Mouse (Mus musculus): ENCODE data around the gene Trabd2b.
A peak's percentile ranks its signal among the peaks of the same experiment; 100 is the strongest.

Trabd2b gene

DNA sequence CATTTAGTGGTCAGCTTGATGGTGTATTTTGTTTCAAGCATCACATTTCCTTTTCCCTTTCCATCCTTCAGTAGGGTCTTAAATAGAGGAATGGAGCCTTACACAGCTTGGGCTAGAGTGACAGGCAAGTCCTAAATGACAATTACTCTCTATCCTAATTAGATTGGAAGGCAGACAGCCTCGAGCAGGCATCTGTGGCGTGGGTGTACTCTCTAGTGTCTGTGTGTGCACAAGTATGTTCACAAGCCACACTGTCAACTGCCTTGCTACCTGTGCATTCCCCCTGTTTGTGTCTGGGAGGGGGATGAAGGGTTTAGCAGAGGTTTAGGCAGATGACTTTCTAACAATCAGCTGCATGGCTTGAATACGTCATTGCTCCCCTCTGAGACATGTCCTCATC, 6.7 kb upstream of the Trabd2b start:
- peak in 1 of 2 experiments; percentile 40 for DNase-seq (ENCODE audit: low spot score in 2 of 2)

DNA sequence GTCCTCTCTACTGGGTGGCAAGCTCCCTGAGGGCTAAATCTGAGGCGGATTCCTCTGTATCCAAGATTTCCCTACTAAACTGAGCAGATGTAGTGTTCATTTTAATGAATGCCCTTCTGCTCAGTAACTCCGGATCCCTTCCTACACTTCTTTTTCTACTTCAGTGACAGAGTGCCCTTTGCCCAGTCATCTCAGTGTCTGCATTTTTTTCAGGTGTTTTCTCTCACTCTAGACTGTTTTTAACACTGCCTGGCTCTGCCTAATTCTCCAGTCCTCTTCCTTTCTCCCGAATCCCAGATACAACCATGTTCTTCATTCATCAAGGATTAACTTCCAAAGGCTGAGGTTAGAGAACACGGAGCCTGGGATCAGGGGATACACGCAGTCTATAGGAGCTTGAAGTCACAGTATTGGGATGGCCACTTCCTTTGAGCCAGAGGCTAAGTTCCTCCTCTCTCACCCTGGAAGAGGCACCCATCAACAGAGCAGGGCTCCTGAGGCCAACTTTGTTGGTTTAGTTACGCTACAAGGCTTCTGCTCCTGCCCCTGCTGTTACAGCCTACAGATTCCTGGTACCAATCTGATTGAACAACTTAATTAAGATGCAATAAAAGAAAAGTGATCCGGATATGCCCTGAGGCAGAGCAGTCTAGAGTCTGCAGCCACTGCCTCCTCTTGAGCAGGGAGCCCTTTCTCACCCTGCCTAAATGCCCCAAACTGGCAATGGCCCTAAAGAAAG, 4.4 kb upstream of the Trabd2b start:
- DNase-seq (ENCODE audit: low spot score in 2 of 2) = no peak

DNA sequence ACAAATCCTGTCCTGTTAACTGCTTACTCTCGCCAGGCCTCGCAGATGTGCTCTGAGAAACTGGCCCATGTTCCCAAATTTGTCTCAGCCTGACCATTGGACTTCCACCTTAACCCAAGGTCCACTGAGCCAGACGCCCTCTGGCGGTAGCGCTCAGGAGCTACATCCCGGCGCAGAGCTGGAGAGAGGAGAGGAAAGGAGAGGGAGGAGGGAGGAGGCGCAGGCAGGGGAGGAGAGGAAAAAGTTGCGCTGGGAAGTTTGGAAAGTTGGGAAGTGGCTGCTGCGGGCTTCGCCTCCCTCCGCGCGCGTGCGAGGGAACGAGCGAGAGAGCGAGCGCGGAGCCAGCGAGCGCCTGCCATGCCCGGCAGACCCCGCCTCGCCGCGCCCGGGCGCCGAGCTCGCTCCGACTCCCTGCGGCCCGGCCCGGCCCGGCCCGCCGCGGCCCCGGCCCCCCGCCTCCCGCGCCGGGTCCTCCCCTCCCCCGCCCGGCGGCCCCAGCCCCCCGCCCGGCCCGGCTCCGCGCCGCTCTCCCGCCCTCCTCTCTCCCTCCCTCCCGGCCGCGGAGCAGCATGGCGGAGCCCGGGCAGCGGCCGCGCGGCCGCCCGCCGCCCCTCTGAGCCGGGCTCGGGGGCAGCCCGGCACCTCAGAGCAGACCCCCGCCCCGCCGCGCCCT, 706 bp upstream of the Trabd2b start:
- peak; percentile 83 to 87 for DNase-seq (ENCODE audit: low spot score in 2 of 2)

DNA sequence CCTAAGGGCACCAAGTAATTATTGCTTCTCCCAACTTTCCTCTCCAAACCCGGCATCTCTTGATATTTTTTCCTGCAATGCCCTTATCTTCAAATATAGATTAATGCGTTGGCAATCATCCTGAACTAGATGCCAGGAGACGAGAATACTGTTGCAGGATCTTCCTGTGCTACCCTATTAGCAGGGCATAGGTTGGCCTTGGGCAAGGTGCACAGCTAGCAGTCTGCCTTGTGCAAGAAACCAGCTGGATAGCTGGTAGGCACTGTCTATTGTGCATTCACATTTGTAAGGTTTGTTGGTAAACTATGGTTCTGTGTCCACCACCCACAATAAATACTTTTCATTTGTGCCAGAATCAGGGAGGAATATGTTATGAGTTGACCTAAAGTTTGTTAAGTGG, 992 bp downstream of the Trabd2b start:
- no peak for DNase-seq (ENCODE audit: low spot score in 2 of 2)

DNA sequence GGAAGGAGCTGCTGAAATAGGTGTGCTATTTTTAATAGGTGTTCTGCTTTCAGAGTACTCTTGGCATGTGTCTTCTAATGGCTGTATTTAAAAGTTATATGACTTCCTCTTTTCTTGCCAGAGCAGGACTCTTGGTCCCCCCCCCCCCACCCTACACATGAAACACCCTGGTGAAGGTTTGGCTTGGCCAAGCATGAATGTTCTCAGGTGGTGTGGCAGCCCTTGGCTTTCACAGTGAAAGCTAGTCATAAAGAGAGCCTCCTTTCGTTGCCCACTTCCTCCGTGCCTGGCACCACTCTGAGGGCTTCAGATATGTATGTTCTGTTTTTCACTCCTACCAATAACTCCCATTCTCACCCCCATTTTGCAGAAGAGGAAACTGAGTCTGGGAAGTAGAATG, 1.8 kb downstream of the Trabd2b start:
- DNase-seq (ENCODE audit: low spot score in 2 of 2) = no peak

DNA sequence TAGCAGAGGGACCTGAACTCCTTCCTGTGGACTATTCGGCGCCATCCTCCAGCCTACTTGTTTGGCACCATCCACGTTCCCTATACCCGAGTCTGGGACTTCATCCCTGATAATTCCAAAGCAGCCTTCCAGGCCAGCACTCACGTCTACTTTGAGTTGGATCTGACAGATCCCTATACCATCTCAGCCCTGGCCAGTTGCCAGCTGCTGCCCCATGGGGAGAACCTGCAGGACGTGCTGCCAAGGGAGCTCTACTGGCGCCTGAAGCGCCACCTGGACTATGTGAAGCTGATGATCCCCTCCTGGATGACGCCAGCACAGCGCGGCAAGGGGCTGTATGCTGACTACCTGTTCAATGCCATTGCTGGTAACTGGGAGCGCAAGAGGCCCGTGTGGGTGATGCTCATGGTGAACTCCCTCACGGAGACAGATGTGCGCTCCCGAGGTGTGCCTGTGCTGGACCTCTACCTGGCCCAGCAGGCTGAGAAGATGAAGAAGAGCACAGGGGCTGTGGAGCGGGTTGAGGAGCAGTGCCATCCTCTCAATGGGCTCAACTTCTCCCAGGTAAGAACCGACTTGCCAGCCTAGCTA, 2.5 kb downstream of the Trabd2b start:
- DNase-seq (ENCODE audit: low spot score in 2 of 2) = no peak

DNA sequence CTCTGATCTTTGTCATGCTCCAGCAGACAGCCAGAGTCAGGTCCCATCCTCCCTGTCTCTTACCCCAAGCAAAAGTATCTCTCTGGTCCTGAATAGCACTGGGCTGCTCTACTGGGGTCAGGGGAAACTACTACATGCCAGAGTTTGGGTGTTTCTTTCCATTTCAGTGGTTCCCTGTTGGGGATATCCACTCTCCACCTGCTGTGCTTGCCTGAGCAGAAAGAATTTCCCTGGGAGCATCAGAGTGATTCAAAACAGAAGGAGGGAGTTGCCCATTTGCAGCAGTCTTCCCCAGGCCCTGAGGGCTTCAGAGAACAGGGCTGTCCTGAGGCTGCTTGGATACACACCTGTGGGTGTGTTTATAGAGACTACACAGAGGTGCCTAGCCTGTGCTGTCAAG, 3.0 kb downstream of the Trabd2b start:
- DNase-seq (ENCODE audit: low spot score in 2 of 2) = no peak

DNA sequence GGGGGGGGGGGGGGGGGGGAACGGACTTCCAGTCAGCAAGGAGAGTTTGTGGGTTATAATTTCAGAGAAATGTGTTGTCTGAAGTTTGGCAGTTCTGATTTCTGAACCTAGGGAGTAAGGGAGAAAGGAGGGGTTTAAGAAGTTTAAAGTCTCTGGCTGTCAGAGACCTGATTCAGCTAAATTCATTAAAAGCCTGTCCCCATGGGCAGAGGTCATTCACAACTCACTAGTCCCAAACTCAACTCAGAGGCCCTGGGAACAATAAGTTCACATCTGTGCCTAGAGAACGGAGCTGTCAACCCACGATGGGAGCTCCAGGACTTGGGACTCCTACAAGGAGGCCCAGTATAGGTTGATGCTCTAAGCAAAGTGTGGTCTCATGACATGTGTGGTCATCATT, 3.5 kb downstream of the Trabd2b start:
- no peak for DNase-seq (ENCODE audit: low spot score in 2 of 2)

DNA sequence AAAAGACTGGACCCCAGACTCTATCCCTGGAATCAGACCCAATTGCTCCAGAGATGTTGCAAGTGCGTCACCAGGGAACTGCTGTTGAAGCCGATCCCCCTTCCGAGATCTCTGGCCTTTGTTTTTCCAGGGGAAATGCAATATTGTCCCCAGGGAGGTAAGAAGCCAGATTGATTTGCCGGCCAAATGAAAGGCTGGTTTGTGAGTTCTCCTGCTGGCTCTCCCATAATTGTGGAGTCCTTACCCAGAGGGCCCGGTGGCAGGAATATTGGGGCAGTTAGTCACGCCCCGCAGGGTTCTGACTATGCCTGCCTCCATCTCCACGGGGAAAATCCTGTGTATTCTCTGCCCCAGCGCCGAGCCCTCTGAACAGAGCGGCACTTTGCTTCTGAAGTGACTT, 3.9 kb downstream of the Trabd2b start:
- no peak for DNase-seq (ENCODE audit: low spot score in 2 of 2)

DNA sequence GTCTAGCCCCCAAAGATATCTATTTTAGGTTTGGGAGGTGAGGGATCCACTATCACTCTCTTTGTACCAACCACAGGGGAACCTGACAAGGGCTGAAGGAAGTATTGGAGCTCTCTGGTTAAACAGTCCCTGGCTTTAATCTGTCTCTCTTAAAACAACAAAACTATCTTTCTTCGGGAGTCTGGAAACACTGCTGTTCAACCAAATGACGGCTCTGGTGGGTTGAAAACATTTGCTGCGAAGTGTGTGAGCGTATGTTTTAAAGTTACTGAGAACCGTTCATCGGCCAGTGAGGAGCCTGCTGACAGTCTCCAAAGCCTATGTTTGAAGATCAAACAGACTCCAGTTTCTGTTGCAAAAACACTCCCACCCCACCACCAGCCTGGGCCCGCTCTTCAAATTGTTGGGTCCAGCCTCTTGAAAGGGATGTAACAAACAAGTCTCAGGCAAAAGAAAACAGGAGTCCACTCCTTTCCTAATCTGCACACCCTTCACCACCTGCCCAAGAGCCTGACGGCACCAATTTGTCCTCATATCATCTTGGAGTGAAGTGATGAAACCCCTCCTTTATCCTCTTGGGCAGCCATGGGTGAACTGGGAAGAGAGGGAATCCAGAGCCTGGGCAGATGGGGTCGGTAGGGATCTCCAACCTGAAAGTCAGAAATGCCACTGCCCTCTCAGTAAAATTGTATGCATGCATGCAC, 4.6 kb downstream of the Trabd2b start:
- DNase-seq (ENCODE audit: low spot score in 2 of 2) = no peak

DNA sequence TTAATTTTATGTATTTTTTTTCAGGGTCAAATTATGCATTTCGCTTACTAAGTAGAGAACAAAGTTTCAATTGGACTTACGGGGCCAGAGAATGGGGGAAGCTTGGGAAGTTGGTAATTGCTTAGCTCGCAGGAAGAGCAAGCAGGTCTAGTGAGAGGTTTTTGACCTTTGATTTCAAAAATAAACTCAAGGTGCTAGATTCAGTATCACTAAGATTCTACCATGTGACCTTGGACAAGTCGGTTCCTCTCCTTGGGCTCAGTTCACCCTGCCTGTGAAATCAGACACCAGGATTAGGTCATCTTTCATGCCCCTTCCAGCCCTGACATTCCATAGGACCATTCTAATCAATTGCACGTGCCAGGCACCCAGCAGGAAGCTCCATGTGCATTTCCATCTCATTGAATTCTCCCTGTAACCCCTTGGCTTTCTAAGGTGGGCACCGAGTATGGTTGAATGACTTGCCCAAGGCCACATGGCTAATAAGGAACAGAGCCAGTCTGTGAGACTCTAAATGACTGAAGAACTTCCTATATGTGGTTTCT, 5.4 kb downstream of the Trabd2b start:
- DNase-seq (ENCODE audit: low spot score in 2 of 2) = no peak

DNA sequence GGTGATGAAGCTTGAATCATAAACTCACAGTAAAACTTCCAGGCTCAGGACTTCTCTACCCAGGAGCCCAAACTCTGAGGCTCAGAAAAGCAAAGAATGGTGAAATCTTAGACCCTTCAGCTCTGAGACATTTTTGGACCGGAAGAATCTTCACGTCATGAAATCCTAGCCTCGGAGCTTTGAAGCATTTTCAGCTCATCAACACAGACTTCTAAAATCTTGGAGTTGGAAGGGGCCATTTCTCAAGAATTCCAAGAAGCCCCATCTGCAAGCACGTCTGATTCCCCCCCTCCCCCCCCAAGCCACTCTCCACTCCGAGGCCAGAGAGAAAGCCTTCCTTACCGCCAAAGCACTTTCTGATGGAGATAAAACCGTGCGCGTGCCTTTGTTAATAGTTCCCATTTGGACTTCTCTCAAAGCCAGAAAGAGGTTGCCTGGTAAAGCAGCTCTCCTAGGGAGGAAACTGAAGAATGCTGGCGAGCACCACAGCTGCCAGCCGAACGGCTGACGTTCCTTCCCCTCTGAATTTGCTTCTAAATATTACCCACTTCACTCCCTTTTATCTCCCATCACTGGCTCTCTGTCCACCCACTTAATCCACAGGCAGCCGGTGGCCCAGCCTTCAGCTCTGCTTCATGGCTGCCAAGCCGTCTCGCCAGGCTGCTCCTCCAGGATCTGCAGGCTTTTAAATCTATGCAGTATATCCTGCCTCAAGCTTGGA, 9.6 kb downstream of the Trabd2b start:
- peak; percentile 63 to 76 for DNase-seq (ENCODE audit: low spot score in 2 of 2)

DNA sequence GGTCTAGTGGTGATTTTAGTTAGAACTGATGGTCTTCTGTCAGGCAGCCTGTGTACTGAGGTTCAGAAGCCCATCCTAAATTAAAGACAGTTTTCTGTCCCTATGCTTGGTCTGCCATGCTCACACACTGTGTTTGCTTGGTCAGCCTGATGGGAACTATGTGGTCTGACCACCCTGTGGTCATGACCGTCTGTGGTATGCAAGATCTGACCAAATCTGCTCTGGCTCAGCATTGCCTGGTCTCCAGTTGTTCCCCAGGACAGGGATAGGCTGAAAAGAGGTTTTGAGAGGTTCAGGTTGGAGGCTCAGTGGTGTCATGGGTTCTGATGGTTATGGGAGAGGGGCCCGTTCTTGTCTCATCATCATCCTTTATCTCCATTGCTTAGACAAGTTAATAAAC, 13.6 kb downstream of the Trabd2b start:
- no peak for DNase-seq (ENCODE audit: low spot score in 2 of 2)

DNA sequence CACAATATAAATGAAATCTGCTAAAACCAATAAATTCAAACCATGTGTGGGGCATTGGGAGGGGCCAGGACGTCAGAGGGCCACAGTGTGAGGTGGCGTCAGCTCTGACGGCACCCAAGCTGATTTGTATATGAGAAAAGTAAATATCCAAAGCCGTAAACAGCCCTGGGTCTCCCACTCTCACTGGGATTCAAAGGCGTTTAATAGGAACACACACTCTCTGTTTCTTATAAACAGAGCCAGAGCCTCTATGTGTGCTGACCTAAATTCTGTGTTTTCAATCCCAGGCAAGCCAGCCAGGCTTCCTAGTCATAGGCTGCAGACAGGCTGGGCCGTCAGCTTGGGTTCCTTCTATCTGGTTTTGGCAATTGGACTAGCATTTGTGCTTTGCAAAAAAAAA, 16.6 kb downstream of the Trabd2b start:
- DNase-seq (ENCODE audit: low spot score in 2 of 2) = no peak

DNA sequence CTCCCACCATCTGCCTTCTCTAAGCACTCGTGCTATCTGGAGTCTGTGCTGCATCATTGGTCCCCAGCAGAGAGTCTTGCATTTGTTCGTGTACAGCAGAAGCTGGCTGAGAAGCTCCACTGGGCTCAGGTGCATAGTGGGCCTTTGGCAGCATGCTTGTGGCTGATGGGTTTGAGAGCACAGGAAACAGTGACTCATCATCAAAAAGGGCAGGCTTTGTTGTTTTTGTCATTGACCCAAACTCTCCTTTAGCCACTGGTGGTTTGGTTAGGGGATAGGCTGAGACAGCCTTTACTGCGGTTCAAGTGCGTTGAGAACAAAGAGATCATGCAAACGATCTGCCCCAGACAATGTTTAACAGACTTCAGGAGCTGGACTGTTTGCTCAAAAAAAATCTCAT, 19.3 kb downstream of the Trabd2b start:
- DNase-seq (ENCODE audit: low spot score in 2 of 2) = no peak

DNA sequence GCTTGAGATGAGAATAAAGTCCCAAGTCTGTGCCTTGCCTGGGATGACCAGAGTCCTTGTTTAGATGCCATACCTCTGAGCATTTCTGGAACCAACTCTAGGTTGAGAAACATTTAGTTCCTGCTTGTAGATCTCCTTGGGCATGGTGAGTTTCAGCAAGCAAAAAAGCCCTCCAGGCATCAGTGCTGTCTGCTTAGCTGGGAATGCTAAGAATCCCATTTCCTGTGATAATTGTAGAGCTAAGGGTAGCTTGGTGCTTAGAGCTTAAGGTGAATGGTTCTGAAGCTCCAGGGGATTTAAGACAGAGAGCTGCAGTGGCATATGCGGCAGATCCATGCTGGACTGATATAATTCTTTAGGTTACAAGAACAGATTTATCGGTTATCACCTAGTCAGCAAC, 26.2 kb downstream of the Trabd2b start:
- DNase-seq (ENCODE audit: low spot score in 2 of 2) = no peak

DNA sequence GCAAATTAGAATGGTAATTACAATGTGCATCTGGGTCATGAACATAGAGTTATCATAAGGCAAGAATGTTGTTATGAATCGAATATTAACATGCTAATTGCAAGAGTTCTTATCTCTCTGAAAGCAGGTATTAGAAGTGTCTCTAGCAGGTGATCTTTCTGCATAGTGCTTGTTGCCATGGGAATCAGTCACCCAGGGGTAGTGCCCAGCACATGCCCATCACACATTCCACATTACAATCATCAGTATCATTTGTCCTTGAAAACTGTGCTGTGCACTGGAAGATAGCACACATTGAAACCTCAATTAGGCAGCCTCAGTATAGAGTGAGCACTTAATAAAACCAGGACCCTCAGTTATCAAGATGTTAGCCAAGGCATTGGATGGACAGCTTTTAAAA, 26.9 kb downstream of the Trabd2b start:
- no peak for DNase-seq (ENCODE audit: low spot score in 2 of 2)

DNA sequence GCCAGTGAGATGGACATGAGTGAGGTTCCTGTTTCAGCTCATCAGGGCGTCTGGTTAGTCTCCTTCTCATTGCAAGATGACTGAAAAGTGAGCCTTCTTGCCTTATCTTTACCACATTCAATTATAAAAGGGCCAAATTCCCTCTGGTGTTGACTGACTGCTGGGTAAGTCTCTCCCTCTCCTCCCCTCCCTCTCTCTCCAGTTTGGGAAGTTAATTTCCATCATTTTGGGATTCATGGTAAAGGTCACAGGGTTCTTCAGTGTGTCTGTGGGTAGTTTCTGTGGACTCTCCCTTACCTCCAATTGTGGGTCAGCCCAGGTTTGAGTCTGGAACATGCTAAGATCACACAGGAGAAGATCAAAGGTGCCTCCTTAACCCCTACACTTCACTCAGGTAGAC, 28.2 kb downstream of the Trabd2b start:
- no peak for DNase-seq (ENCODE audit: low spot score in 2 of 2)

DNA sequence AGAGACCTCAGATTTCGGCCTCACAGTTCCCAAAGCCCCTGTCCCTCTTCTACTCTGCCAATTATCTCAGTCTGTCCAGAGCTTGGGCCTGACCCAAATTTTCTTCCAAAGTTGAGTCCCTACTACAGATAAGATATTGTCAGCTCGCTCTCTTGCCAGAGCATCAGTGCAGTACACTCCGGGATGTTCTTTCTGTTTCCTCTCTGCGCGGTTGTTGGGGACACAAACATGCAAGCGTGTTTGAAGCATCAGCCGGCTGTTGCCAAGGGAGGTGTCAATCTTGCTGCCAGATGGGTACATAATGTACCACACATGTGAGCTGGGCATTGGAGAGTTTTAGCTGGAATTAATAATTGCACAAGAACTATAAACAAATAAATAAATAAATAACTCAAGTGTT, 28.9 kb downstream of the Trabd2b start:
- DNase-seq (ENCODE audit: low spot score in 2 of 2) = no peak

DNA sequence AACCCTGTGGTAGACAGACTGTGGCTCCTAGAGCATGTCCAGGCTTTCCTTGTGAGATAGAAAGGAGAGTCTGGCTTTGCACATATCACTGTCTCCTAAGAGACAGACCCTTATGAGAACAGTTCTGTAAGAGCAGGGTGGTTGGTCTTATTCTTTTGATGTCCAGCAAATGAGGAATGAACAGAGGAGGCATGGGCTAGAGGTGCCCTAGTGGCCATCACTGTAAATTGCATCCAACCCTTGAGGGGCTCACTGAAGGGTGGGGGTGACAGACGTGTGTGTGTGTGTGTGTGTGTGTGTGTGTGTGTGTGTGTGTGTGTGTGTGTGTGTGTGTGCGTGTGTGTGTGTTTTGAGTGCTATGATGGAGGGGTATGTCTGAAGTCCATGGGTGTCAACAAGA, 32.2 kb downstream of the Trabd2b start:
- DNase-seq (ENCODE audit: low spot score in 2 of 2) = no peak

DNA sequence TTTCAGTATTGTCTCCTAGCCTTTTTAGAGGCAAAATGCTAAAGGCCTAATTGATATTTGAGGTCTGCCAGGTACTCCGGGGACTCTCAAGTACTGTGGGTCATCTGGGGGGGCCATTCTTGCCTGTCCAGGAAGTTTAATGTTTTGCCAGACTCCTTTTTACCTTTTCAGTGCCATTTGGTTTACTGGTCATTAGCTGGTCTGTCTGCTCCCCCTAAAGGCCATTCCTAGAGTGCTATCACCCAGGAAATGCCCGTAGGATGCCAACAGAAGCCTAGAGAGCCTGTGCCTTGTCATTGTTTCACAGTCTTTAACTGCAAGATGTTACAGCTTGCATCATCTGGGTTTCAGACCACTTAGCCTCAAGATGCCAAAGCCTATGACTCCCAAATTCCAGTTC, 35.7 kb downstream of the Trabd2b start:
- DNase-seq (ENCODE audit: low spot score in 2 of 2) = peak in 1 of 2 experiments; percentile 21

DNA sequence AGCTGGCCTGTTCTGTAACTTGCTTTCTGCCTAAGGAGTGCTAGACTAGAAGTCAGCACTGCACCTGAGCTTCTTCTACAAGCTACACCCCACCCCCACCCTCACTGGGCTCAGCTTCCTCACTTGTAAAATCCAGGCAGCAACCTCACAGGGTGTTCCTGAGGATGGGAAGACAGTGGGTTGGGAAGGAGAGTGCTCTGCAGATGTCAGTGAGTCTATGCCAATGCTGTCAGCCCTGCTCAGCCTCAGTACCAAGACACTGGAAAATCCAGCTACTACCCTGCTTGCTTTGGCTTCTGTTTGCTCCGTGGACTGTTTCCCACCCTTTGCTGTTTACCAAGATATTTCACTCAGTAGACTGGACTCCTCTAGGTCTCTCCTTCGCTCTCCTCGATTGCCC, 36.1 kb downstream of the Trabd2b start:
- DNase-seq (ENCODE audit: low spot score in 2 of 2) = no peak
